Mouse (Mus musculus): ENCODE data around the gene Pou3f1. TPM values are rescaled to one million over a fixed set of nuclear protein-coding genes. Genes with fewer than 3 reads are reported as not detected.

The Pou3f1 gene
- polyA plus RNA-seq, 1 experiment from 2014 or later, result not detected

DNA sequence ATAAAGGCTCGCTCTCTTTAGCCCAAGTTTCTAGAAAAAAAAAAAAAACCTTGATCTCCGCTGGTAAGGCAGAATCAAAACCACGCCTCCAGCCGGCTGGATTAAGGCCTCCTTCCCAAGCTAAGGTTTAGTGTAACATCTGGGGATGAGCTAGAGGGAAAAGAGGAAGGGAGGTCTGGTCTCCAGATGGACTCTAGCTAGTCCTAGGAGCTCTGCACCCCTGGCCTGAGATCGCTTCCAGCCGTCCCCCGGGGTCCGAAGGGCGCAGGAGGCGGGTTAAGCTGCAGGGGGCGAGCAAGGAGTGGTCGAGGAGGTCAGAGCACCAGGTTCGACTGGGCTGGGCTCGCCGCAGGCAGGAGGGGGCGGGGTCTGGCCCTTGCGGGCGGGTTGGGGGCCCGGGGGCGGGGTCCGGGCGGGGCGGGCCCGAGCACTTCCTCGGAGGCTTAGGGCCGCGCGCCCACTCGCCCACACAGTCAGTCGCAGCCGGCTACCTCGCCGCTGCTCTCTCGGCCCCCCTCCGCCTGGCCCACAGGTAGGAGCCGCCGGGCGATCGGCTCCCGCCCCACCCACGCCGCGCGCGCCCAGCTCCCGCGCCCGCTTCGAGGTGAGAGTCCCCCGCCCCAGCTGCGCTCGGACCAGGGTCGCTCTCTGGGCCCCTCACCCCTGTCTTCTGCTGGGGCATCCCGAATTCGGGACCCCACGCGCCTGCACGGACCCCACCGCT lies 43.8 kb downstream of the Pou3f1 start, which contains the start of gene Fhl3:
Gene Fhl3, plus strand, starts transcription at position 454 of the 724 bp plus-strand sequence.
- Histone ChIP-seq H3K4me1 (replicated peaks; ENCODE audit: control insufficient read depth, insufficient read depth, low read length) (peaks cover 6% of the 10 kb centered on the region; the same call in 1 of the 2 replicates), H3K27ac (ENCODE audit: low read depth, low read length) (peak within 1 kb of the TSS; percentile 22; the same call in 1 of the 2 replicates), H3K4me2 (replicated peaks; ENCODE audit: low read depth) (peak within 1 kb of the TSS; percentile 93), H3K27me3 (replicated peaks; ENCODE audit: control insufficient read depth, insufficient read depth, low read length) (no peaks in the 10 kb centered on the region), H3K9ac (ENCODE audit: low read depth, low read length) (peak within 1 kb of the TSS; percentile 63), H3K36me3 (ENCODE audit: control insufficient read depth, insufficient read depth) (no peaks in the 10 kb centered on the region), H3K9me3 (ENCODE audit: control insufficient read depth) (no peaks in the 10 kb centered on the region), H3K4me3 (ENCODE audit: low read depth, low read length) (peak within 1 kb of the TSS; percentile 73)
- ATAC-seq, result peak; percentile 45; the same call in 1 of the 2 replicates
- TF ChIP-seq CTCF (IDR thresholded peaks at IDR 0.05; ENCODE audit: low read depth), result peak; percentile 43
- WGBS, result under 1% methylated on average over 44 of the region's 59 CpGs

DNA sequence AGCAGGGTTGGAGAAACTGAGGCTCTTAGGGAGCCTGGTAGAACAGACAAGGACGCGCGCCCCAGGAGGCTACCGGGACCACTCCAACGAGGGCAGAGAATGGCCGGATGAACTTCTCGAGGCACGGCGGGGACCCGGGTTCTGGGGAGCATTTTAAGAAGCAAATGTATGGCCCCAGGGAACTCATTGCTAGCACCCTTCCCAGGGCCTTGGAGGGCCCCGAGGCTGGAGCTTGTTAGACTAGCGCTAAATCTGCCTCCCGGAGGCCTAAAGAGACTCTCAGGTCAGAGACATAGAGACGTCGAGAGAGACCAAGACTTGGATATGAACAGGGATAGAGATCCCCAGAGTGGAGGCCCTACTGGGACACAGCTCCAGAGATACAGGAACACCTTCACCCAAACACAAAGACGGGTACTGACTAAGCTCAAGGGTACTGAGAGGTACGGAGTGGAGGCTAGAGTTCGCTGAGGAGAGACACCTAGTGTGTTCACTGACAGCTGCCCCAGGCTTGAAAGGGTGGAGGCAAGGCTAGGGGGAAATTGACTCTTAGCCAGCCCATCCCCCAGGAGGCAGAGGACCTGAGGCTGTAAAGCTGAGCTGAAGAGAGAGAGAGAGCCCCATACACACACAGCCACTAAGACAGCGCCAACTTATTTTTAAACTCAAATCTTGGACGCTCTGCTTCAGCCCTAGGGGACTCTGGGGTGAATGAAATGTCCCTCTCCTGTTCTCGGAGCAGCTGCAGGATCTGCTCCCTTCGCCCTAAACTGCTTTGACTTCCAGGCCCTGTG lies 44.6 kb downstream of the Pou3f1 start:
- Histone ChIP-seq H3K36me3 (ENCODE audit: control insufficient read depth, insufficient read depth) (peaks cover 6% of the 10 kb centered on the region; the same call in 1 of the 2 replicates), H3K9me3 (ENCODE audit: control insufficient read depth) (no peaks in the 10 kb centered on the region), H3K4me1 (replicated peaks; ENCODE audit: control insufficient read depth, insufficient read depth, low read length) (peaks cover 6% of the 10 kb centered on the region; the same call in 1 of the 2 replicates), H3K27me3 (replicated peaks; ENCODE audit: control insufficient read depth, insufficient read depth, low read length) (no peaks in the 10 kb centered on the region), H3K9ac (ENCODE audit: low read depth, low read length) (peak overlapping the region; percentile 63), H3K4me2 (replicated peaks; ENCODE audit: low read depth) (peak overlapping the region; percentile 93), H3K4me3 (ENCODE audit: low read depth, low read length) (peak overlapping the region; percentile 73), H3K27ac (ENCODE audit: low read depth, low read length) (peak overlapping the region; percentile 22; the same call in 1 of the 2 replicates)
- ATAC-seq, result no peak
- WGBS, result 12% methylated on average over 22 of the region's 22 CpGs
- TF ChIP-seq CTCF (IDR thresholded peaks at IDR 0.05; ENCODE audit: low read depth), result 0 out of 2 replicates have a peak, but pooled peaks have one; percentile 2

DNA sequence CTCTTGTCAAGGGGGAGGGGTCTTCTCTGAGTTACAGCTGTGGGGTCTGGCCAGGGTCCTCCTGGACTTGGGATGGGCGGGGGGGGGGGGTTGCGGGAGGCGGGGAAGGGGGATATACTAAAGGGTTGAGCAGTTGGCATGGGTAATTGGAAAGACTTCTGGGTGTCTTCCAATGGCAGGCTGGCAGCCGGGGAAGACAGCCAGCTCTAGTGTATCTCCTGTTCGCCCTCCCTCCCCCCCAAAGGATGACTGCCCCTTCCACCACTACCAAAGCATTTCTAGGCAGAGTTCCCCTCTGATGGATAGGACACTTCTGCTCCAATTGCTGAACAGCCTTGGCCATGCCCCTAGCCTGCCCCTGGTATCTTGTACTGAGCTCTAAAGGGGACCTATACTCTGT lies 45.3 kb downstream of the Pou3f1 start:
- TF ChIP-seq CTCF (IDR thresholded peaks at IDR 0.05; ENCODE audit: low read depth), result no peak
- ATAC-seq, result no peak
- Histone ChIP-seq H3K4me1 (replicated peaks; ENCODE audit: control insufficient read depth, insufficient read depth, low read length) (peaks cover 6% of the 10 kb centered on the region; the same call in 1 of the 2 replicates), H3K27me3 (replicated peaks; ENCODE audit: control insufficient read depth, insufficient read depth, low read length) (no peaks in the 10 kb centered on the region), H3K27ac (ENCODE audit: low read depth, low read length) (no peak overlapping the region), H3K36me3 (ENCODE audit: control insufficient read depth, insufficient read depth) (peaks cover 6% of the 10 kb centered on the region; the same call in 1 of the 2 replicates), H3K9me3 (ENCODE audit: control insufficient read depth) (no peaks in the 10 kb centered on the region), H3K4me3 (ENCODE audit: low read depth, low read length) (peak overlapping the region; percentile 73), H3K4me2 (replicated peaks; ENCODE audit: low read depth) (peak overlapping the region; percentile 93), H3K9ac (ENCODE audit: low read depth, low read length) (no peak overlapping the region)
- 50% methylated on average over 5 of the region's 5 CpGs for WGBS

DNA sequence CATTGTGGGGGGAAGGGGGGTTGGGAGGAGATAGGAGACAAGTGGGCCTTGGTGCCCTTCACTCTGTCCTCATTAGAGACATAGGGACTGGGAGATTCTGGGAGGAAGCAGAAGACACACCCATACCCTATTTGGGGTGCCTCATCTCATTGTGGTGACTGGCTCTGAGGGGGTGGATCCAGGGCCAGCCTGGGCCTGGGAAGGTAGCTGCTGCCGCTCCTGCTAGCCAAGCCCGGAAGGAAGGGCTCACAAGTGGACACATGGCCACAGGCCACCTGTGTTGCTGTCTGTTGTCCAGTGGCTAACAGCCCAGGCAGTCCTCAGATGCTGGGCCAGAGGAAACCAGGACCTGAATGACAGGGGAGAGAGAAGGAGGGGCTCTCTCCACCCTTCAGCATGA lies 46.8 kb downstream of the Pou3f1 start:
- H3K4me3 ChIP-seq (ENCODE audit: low read depth, low read length), result no peak overlapping the region
- no peaks in the 10 kb centered on the region for H3K9me3 ChIP-seq (ENCODE audit: control insufficient read depth)
- peak overlapping the region; percentile 30; the same call in 1 of the 2 replicates for H3K4me2 ChIP-seq (replicated peaks; ENCODE audit: low read depth)
- peaks cover 6% of the 10 kb centered on the region; the same call in 1 of the 2 replicates for H3K4me1 ChIP-seq (replicated peaks; ENCODE audit: control insufficient read depth, insufficient read depth, low read length)
- H3K9ac ChIP-seq (ENCODE audit: low read depth, low read length), result no peak overlapping the region
- no peak for ATAC-seq
- H3K27ac ChIP-seq (ENCODE audit: low read depth, low read length), result no peak overlapping the region
- TF ChIP-seq CTCF (IDR thresholded peaks at IDR 0.05; ENCODE audit: low read depth), result no peak
- no peaks in the 10 kb centered on the region for H3K27me3 ChIP-seq (replicated peaks; ENCODE audit: control insufficient read depth, insufficient read depth, low read length)
- WGBS, result 69% methylated on average over 2 of the region's 2 CpGs
- peaks cover 10% of the 10 kb centered on the region; the same call in 1 of the 2 replicates for H3K36me3 ChIP-seq (ENCODE audit: control insufficient read depth, insufficient read depth)

DNA sequence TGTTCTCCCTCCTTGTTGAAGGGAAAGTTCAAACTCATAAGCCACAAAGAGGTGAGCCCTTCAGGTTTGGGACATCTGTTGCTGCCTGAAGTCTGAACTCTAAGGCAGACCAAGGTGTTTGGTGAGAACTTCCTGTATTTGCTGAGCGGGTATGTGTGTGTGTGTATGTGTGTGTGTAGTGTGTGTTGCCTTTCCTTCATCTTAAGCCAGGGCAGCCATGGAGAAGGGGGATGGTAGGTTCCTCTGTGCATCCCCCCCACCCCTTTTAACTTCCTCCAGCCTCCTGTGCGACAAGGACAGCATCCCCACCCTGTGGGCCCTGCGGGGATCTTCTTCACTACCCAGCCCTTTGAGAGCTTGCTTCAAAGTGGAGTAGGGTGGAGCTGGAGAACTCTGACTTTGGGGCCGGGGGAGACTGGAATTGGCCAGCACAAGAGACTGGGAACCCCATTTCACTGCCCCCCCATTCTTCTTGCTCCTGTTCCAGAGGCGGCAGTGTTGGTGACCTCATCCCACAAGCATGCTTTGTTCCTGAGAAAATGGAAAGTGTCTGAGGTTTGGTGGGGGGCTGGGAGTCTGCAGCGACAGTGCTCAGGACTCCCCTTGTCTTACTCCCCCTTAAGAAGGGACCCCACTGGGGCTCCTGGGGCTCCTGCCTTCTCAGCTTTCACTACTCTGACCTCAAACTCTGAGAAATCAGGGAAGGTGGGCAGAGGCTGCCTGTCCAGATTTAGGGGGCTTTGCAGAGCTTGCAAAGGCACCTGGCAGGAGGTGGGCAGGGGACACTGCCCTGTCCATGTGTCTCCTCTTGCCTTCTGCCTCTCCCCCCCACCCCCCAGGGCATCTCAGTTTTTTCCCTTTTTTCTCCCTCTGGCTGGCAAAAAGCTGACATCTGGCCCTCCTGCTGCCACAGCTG lies 47.5 kb downstream of the Pou3f1 start:
- peaks cover 6% of the 10 kb centered on the region; the same call in 1 of the 2 replicates for H3K4me1 ChIP-seq (replicated peaks; ENCODE audit: control insufficient read depth, insufficient read depth, low read length)
- H3K9ac ChIP-seq (ENCODE audit: low read depth, low read length), result peak overlapping the region; percentile 22; the same call in 1 of the 2 replicates
- WGBS, result 25% methylated on average over 6 of the region's 6 CpGs

More for the DNA sequence above, 47.5 kb downstream of the Pou3f1 start:
- peak overlapping the region; percentile 30 for H3K4me2 ChIP-seq (replicated peaks; ENCODE audit: low read depth)
- H3K27ac ChIP-seq (ENCODE audit: low read depth, low read length), result peak overlapping the region; percentile 54
- no peaks in the 10 kb centered on the region for H3K27me3 ChIP-seq (replicated peaks; ENCODE audit: control insufficient read depth, insufficient read depth, low read length)
- H3K36me3 ChIP-seq (ENCODE audit: control insufficient read depth, insufficient read depth), result peaks cover 10% of the 10 kb centered on the region; the same call in 1 of the 2 replicates
- TF ChIP-seq CTCF (IDR thresholded peaks at IDR 0.05; ENCODE audit: low read depth), result no peak
- ATAC-seq, result no peak
- no peak overlapping the region for H3K4me3 ChIP-seq (ENCODE audit: low read depth, low read length)
- no peaks in the 10 kb centered on the region for H3K9me3 ChIP-seq (ENCODE audit: control insufficient read depth)

Data from intestine, postnatal 0 days (tissue).